Mouse (Mus musculus) ES-Bruce4 (cell line): Measurements from ENCODE around the gene Nphp4.

Source experiments
- CTCF ChIP-seq: IDR thresholded peaks from one replicate; pipeline ENCODE4 v1.8.1; 2011; ENCODE audit warnings: low read depth, low read length
- EP300 ChIP-seq: IDR thresholded peaks from 2 replicates; pipeline ENCODE4 v1.6.1; 2011; ENCODE audit warnings: low read depth, low read length; ENCODE audit not compliant: insufficient read depth
- POLR2A ChIP-seq: IDR thresholded peaks from one replicate; pipeline ENCODE4 v1.8.1; 2011; ENCODE audit warnings: low read length; ENCODE audit not compliant: insufficient read depth

DNA sequence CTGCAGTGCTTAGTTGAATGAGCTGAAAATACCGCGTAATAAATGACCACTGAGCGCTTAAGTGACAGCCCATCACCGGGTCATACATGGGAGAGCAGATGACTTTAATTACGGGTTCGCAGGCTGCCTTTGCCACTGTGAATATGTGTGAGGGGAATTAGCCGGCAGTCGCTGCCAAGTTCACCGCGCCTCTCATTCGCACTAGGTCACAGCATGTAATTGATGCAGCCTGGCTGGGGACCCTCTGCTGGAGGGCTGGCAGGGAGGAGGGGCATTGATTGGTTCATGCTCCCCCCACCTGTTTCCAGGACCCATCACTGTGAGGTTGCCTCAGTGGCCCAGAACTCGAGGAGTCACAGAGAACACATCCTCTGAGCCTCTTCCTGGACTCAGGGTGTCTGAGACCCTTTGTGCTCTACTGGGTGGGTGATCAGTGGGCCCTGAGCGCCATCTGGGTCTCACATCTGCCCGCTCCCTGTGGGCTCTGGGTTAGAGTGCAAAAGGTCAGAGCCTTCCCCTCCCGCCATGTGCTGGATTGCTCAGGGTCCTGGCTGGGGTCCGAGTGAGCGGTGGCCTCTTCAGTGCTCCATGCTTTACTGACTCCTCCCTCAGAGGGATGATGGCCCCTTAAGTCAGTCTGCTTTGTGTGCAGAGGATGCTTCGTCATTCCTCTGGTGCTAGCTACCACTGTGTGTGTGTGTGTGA lies 35.9 kb downstream of the Nphp4 start:
- TF ChIP-seq CTCF (no peak), POLR2A (no peak), EP300 (no peak)
